Mouse (Mus musculus): ENCODE results near the gene Syt12. TPM values are rescaled to one million over a fixed set of nuclear protein-coding genes. Genes with fewer than 3 reads are reported as not detected.

The Syt12 gene
- total and polyA plus RNA-seq, 3 experiments = not detected

- H3K36me3 ChIP-seq (ENCODE audit: control insufficient read depth in 1 of 2, insufficient read depth in 2 of 2, low read length in 2 of 2) = no peaks in the 10 kb centered on the region
- peaks cover 11 to 12% of the 10 kb centered on the region in 2 experiments for H3K27me3 ChIP-seq (ENCODE audit: control insufficient read depth in 1 of 2, insufficient read depth in 2 of 2, low read length in 2 of 2)
- TF ChIP-seq TBP (IDR thresholded peaks at IDR 0.05; ENCODE audit: low read depth, low read length) = no peak
- no peak for TF ChIP-seq E2F4 (IDR thresholded peaks at IDR 0.05; ENCODE audit: borderline replicate concordance, low read depth, low read length)
- no peak for TF ChIP-seq ZNF384 (IDR thresholded peaks at IDR 0.05; ENCODE audit: low read depth, low read length)
- no peak for TF ChIP-seq NRF1 (IDR thresholded peaks at IDR 0.05; ENCODE audit: insufficient read depth, low read depth, low read length, poor library complexity, severe bottlenecking)
- 0 out of 2 replicates have a peak, but pooled peaks have one; percentile 14 for TF ChIP-seq ETS1 (IDR thresholded peaks at IDR 0.05; ENCODE audit: low read depth, low read length)
- TF ChIP-seq ZC3H11A (IDR thresholded peaks at IDR 0.05; ENCODE audit: low read depth, low read length) = no peak
- H3K9ac ChIP-seq (ENCODE audit: control insufficient read depth, low read depth, low read length, poor library complexity, severe bottlenecking) = no peak overlapping the region
- H3K27ac ChIP-seq (ENCODE audit: control insufficient read depth, low read depth, low read length) = no peak overlapping the region
- H3K4me3 ChIP-seq (ENCODE audit: control insufficient read depth in 1 of 2, insufficient read depth in 1 of 2, low read depth in 2 of 2, low read length in 2 of 2) = no peak overlapping the region
- H3K79me2 ChIP-seq (ENCODE audit: control insufficient read depth, insufficient read depth, low read length, poor library complexity) = no peaks in the 10 kb centered on the region
- H3K9me3 ChIP-seq (replicated peaks; ENCODE audit: insufficient read depth, low read length) = no peaks in the 10 kb centered on the region
- no peaks in the 10 kb centered on the region for H3K4me1 ChIP-seq (ENCODE audit: control insufficient read depth in 1 of 2, insufficient read depth in 2 of 2, low read length in 2 of 2)
- DNase-seq (ENCODE audit: low read depth, low spot score) = peak; percentile 36
These were observed 10.6 kb upstream of the Syt12 start for GRCm38 (mm10) chr19:4487877-4488276.

GRCm38 (mm10) chr19:4485006-4485405 is 7.8 kb upstream of the Syt12 start:
- no peak for DNase-seq (ENCODE audit: low read depth, low spot score)
- H3K36me3 ChIP-seq (ENCODE audit: control insufficient read depth in 1 of 2, insufficient read depth in 2 of 2, low read length in 2 of 2) = no peaks in the 10 kb centered on the region
- no peak overlapping the region for H3K4me3 ChIP-seq (ENCODE audit: control insufficient read depth in 1 of 2, insufficient read depth in 1 of 2, low read depth in 2 of 2, low read length in 2 of 2)
- H3K27ac ChIP-seq (ENCODE audit: control insufficient read depth, low read depth, low read length) = no peak overlapping the region
- H3K9ac ChIP-seq (ENCODE audit: control insufficient read depth, low read depth, low read length, poor library complexity, severe bottlenecking) = no peak overlapping the region
- H3K9me3 ChIP-seq (replicated peaks; ENCODE audit: insufficient read depth, low read length) = no peaks in the 10 kb centered on the region
- no peaks in the 10 kb centered on the region for H3K4me1 ChIP-seq (ENCODE audit: control insufficient read depth in 1 of 2, insufficient read depth in 2 of 2, low read length in 2 of 2)
- no peak for TF ChIP-seq CTCF (IDR thresholded peaks at IDR 0.05 in 2 of 3, conservative IDR thresholded peaks at IDR 0.05 in 1 of 3; ENCODE audit: control insufficient read depth in 1 of 3, insufficient read depth in 1 of 3, low read depth in 2 of 3, low read length in 3 of 3, poor library complexity in 1 of 3, severe bottlenecking in 1 of 3)
- H3K27me3 ChIP-seq (ENCODE audit: control insufficient read depth in 1 of 2, insufficient read depth in 2 of 2, low read length in 2 of 2) = peaks cover 10 to 12% of the 10 kb centered on the region in 2 experiments
- no peaks in the 10 kb centered on the region for H3K79me2 ChIP-seq (ENCODE audit: control insufficient read depth, insufficient read depth, low read length, poor library complexity)

DNA sequence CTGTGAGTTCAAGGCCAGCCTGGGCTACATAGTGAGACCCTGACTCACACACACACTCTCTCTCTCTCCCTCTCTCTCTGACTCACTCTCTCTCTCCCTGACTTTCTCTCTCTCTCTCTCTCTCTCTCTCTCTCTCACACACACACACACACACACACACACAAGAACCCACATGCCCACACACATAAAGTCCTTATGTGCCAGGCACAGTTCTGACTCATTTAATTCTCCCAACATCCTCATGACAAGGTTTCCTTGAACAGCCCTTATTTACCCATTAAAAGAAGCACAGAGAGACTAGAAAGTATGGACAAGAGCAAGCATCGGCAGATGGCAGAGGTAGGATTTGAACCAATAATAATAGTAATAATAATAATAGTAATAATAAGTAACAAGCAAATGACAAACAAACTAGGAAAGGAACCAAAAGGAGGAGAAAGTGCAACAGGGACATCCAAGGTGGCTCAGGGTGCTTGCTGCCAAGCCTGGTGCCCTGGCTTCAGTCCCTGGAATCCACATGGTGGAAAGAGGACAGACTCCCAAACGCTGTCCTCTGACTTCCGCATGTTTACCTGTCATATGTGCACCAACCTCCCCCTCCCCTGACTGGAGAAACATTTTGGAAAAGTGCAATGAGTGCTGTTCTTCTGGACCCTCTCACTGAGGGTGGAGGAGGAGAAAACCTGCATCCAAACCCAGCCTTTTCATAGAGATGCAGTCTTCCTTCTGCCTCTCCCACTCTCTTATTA is 5.0 kb upstream of the Syt12 start:
- Histone ChIP-seq H3K79me2 (ENCODE audit: control insufficient read depth, insufficient read depth, low read length, poor library complexity) (no peaks in the 10 kb centered on the region), H3K4me1 (ENCODE audit: control insufficient read depth in 1 of 2, insufficient read depth in 2 of 2, low read length in 2 of 2) (peaks cover 0 to 7% of the 10 kb centered on the region in 2 experiments; a peak in 1 of 4 replicates), H3K27ac (ENCODE audit: control insufficient read depth, low read depth, low read length) (no peak overlapping the region), H3K4me3 (ENCODE audit: control insufficient read depth in 1 of 2, insufficient read depth in 1 of 2, low read depth in 2 of 2, low read length in 2 of 2) (no peak overlapping the region), H3K9me3 (replicated peaks; ENCODE audit: insufficient read depth, low read length) (no peaks in the 10 kb centered on the region), H3K36me3 (ENCODE audit: control insufficient read depth in 1 of 2, insufficient read depth in 2 of 2, low read length in 2 of 2) (peaks cover 0 to 2% of the 10 kb centered on the region in 2 experiments; a peak in 1 of 4 replicates), H3K9ac (ENCODE audit: control insufficient read depth, low read depth, low read length, poor library complexity, severe bottlenecking) (no peak overlapping the region), H3K27me3 (ENCODE audit: control insufficient read depth in 1 of 2, insufficient read depth in 2 of 2, low read length in 2 of 2) (peaks cover 6 to 8% of the 10 kb centered on the region in 2 experiments)
- no peak for DNase-seq (ENCODE audit: low read depth, low spot score)
- TF ChIP-seq ZNF384 (IDR thresholded peaks at IDR 0.05; ENCODE audit: low read depth, low read length) = no peak
- no peak for TF ChIP-seq CTCF (IDR thresholded peaks at IDR 0.05 in 2 of 3, conservative IDR thresholded peaks at IDR 0.05 in 1 of 3; ENCODE audit: control insufficient read depth in 1 of 3, insufficient read depth in 1 of 3, low read depth in 2 of 3, low read length in 3 of 3, poor library complexity in 1 of 3, severe bottlenecking in 1 of 3)
- TF ChIP-seq SIN3A (IDR thresholded peaks at IDR 0.05; ENCODE audit: low read length) = no peak
- no peak for TF ChIP-seq POLR2A (IDR thresholded peaks at IDR 0.05; ENCODE audit: control insufficient read depth in 1 of 2, insufficient read depth in 1 of 2, low read depth in 1 of 2, low read length in 2 of 2, poor library complexity in 1 of 2)
- TF ChIP-seq GATA1 (IDR thresholded peaks at IDR 0.05; ENCODE audit: low read depth, low read length) = no peak
- no peak for TF ChIP-seq MYB (IDR thresholded peaks at IDR 0.05; ENCODE audit: low read depth, low read length)
